Comparison of ENCODE assay signal across 1 mouse cellular context in the genomic region with DNA sequence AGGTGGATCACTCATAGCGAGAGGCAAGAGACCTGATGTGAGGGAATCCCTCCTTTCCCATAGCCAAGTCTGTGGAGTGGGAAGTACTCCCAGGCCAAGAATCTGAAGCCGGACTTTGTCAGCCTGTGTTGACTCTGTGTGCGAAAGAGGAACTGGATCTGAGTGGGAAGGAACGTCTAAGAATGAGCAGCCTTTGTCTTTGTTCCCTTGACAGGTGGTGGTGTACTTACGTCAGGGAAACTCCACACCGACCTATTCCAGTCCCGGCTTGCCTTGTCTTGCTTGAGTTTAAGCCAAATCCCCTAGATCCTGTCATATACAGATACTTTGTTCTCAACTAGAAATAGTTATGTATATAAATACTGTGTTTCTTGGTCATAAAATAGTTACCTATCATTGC.
TF ChIP-seq lines count a peak whose summit lies in the region.

No protein-coding gene starts in this region.

TF ChIP-seq in MEL, 35 proteins besides CTCF, POLR2A, EP300 and RAD21:
- TF ChIP-seq TAL1 (IDR thresholded peaks at IDR 0.05; ENCODE audit: low read length), result no peak
- TF ChIP-seq GATA1 (IDR thresholded peaks at IDR 0.05; ENCODE audit: low read depth, low read length), result no peak
- no peak for TF ChIP-seq USF1 (IDR thresholded peaks at IDR 0.05; ENCODE audit: low read depth, low read length)
- TF ChIP-seq TCF12 (IDR thresholded peaks at IDR 0.05; ENCODE audit: low read depth, low read length), result no peak
- TF ChIP-seq MAX (IDR thresholded peaks at IDR 0.05; ENCODE audit: low read length), result no peak
- no peak for TF ChIP-seq MAZ (IDR thresholded peaks at IDR 0.05; ENCODE audit: low read depth, low read length)
- no peak for TF ChIP-seq ETS1 (IDR thresholded peaks at IDR 0.05; ENCODE audit: low read depth, low read length)
